ENCODE assay signal across 16 mouse cellular contexts in the genomic region with DNA sequence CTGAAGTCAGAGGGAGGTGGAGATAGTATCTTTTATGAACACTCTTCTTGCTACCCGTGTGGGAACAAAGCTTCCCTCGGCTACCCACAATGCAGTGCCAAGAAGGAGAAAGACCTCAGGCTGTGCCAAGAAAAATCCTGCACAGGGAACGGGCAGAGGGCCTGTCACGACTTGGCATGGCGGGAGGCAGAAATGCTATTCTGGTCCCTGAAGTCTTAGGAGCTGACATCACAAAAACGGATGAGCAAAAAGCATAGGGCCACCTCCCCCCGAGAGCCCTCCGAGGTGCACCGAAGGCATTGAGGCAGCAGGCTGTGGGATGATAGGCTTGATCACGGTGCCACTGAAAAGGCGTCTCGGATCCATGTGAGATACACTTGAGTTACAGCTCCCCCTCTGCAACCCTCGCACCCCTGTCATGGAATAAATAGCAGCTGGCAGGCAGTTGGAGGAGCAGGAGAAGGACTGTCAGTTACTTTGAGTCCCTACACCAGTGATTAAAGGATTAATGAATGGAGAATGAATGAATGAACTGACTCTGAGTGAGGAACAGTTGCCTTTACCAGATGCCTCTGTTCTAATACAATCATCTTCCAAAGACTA. TPM values are rescaled to one million over a fixed set of nuclear protein-coding genes. Genes with fewer than 3 reads are reported as not detected.
A peak's percentile ranks its signal among the peaks of the same experiment; 100 is the strongest.
DNase-seq lines count a peak whose midpoint lies in the region; ATAC-seq lines count a peak whose summit lies in the region.
"Had no signal": no experiment of that assay in that cellular context is flagged by ENCODE, and none has a peak within 500 bp of the region (broad histone marks: within the 10 kb centered on the region; RNA-seq: fewer than 3 reads in every experiment).

No protein-coding gene starts in this region.

- no peaks in the 10 kb centered on the region for H3K27me3 ChIP-seq in forebrain, embryonic 14.5 days (replicated peaks; ENCODE audit: control insufficient read depth, insufficient read depth, low read length)
- no peaks in the 10 kb centered on the region for H3K27me3 ChIP-seq in forebrain, embryonic 10.5 days (ENCODE audit: poor library complexity, severe bottlenecking)
- H3K27me3 ChIP-seq in hindbrain, embryonic 10.5 days (ENCODE audit: insufficient read depth, poor library complexity, severe bottlenecking) = no peaks in the 10 kb centered on the region
- H3K27me3 ChIP-seq in hindbrain, embryonic 14.5 days (ENCODE audit: control insufficient read depth, insufficient read depth, low read length) = no peaks in the 10 kb centered on the region

- 43% methylated on average over 13 of the region's 13 CpGs for WGBS in forebrain, embryonic 14.5 days
- WGBS in forebrain, embryonic 10.5 days = 86% methylated on average over 13 of the region's 13 CpGs
- WGBS in hindbrain, embryonic 10.5 days = 83% methylated on average over 13 of the region's 13 CpGs
- WGBS in hindbrain, embryonic 14.5 days = 69% methylated on average over 13 of the region's 13 CpGs

- H3K9me3 ChIP-seq in forebrain, embryonic 14.5 days (replicated peaks; ENCODE audit: control insufficient read depth, low read length) = no peaks in the 10 kb centered on the region; the same call in 1 of the 2 replicates
- H3K9me3 ChIP-seq in forebrain, embryonic 10.5 days = peaks cover 8% of the 10 kb centered on the region; the same call in 1 of the 2 replicates
- peaks cover 9% of the 10 kb centered on the region; the same call in 1 of the 2 replicates for H3K9me3 ChIP-seq in hindbrain, embryonic 10.5 days
- peaks cover 5% of the 10 kb centered on the region; the same call in 1 of the 2 replicates for H3K9me3 ChIP-seq in hindbrain, embryonic 14.5 days (ENCODE audit: control insufficient read depth, low read length)

- no peak overlapping the region for H3K9ac ChIP-seq in forebrain, embryonic 14.5 days (ENCODE audit: low read length)
- H3K9ac ChIP-seq in hindbrain, embryonic 14.5 days = no peak overlapping the region

- no peaks in the 10 kb centered on the region for H3K36me3 ChIP-seq in forebrain, embryonic 14.5 days (ENCODE audit: control insufficient read depth, insufficient read depth, low read length)
- H3K36me3 ChIP-seq in forebrain, embryonic 10.5 days (replicated peaks) = no peaks in the 10 kb centered on the region
- no peaks in the 10 kb centered on the region for H3K36me3 ChIP-seq in hindbrain, embryonic 10.5 days
- no peaks in the 10 kb centered on the region for H3K36me3 ChIP-seq in hindbrain, embryonic 14.5 days (replicated peaks; ENCODE audit: control insufficient read depth, insufficient read depth)

- no peak overlapping the region for H3K27ac ChIP-seq in forebrain, embryonic 14.5 days (ENCODE audit: low read depth, low read length)
- H3K27ac ChIP-seq in forebrain, embryonic 10.5 days = no peak overlapping the region
- 0 out of 2 replicates have a peak overlapping the region, but pooled peaks have one; percentile 3 for H3K27ac ChIP-seq in hindbrain, embryonic 10.5 days
- no peak overlapping the region for H3K27ac ChIP-seq in hindbrain, embryonic 14.5 days
- H3K27ac ChIP-seq: heart, adult 2 months had no signal

- peak; percentile 18; the same call in 1 of the 2 replicates for ATAC-seq in forebrain, embryonic 14.5 days
- no peak for ATAC-seq in hindbrain, embryonic 14.5 days (ENCODE audit: low FRiP score)
- ATAC-seq: activated CD4-positive, CD25-positive, alpha-beta regulatory T cell, adult 4 months; CD4-positive, CD25-positive, alpha-beta regulatory T cell, adult 4 months; intestine, embryonic 16.5 days had no signal

- H3K4me3 ChIP-seq in forebrain, embryonic 14.5 days (ENCODE audit: low read depth, low read length) = no peak overlapping the region
- no peak overlapping the region for H3K4me3 ChIP-seq in forebrain, embryonic 10.5 days
- no peak overlapping the region for H3K4me3 ChIP-seq in hindbrain, embryonic 10.5 days
- H3K4me3 ChIP-seq in hindbrain, embryonic 14.5 days (replicated peaks; ENCODE audit: low read length) = no peak overlapping the region
- H3K4me3 ChIP-seq: erythroblast, embryonic 14.5 days; heart, adult 2 months had no signal

- DNase-seq in forebrain, embryonic 14.5 days (ENCODE audit: low spot score) = peak; percentile 55
- DNase-seq in forebrain, embryonic 10.5 days (ENCODE audit: extremely low spot score, low spot score) = no peak
- no peak for DNase-seq in hindbrain, embryonic 10.5 days (ENCODE audit: low spot score)
- no peak for DNase-seq in hindbrain, embryonic 14.5 days (ENCODE audit: low spot score)
- DNase-seq in right cerebral cortex, adult 2 months (ENCODE audit: low spot score in 2 of 2) = peak; percentile 38 to 43
- no peak for DNase-seq in right cerebral cortex, postnatal 25 days
- no peak for DNase-seq in lung, adult 18-20 months
- DNase-seq: kidney, postnatal 14 days; right cerebral cortex, postnatal 4 days; thymus, postnatal 36 days had no signal

- peaks cover 7% of the 10 kb centered on the region; the same call in 1 of the 2 replicates for H3K4me1 ChIP-seq in forebrain, embryonic 14.5 days (ENCODE audit: control insufficient read depth, insufficient read depth, low read length)
- peaks cover 13% of the 10 kb centered on the region; the same call in 1 of the 2 replicates for H3K4me1 ChIP-seq in forebrain, embryonic 10.5 days
- peaks cover 22% of the 10 kb centered on the region; the same call in 1 of the 2 replicates for H3K4me1 ChIP-seq in hindbrain, embryonic 10.5 days (replicated peaks)
- H3K4me1 ChIP-seq in hindbrain, embryonic 14.5 days (replicated peaks; ENCODE audit: control insufficient read depth, insufficient read depth, low read length) = no peaks in the 10 kb centered on the region

- H3K4me2 ChIP-seq in forebrain, embryonic 14.5 days (ENCODE audit: low read length) = no peak overlapping the region
- H3K4me2 ChIP-seq in hindbrain, embryonic 14.5 days (replicated peaks) = no peak overlapping the region

RNA-seq across cellular contexts. Expression of gene Lyzl4, which starts 48.8 kb away (rescaled TPM):
- 0.18 TPM in 1 of 2 replicates, not detected in the other for polyA plus RNA-seq in forebrain, embryonic 14.5 days (2014; fragmentation: Nextera tagmentation; extraction: Ambion mirVana)
- not detected in 2 replicates for polyA plus RNA-seq in forebrain, embryonic 10.5 days (2016; fragmentation: Nextera tagmentation; extraction: Ambion mirVana)
- not detected in 2 replicates for polyA plus RNA-seq in hindbrain, embryonic 10.5 days (2016; fragmentation: Nextera tagmentation; extraction: Ambion mirVana)
- polyA plus RNA-seq in hindbrain, embryonic 14.5 days (2014; fragmentation: Nextera tagmentation; extraction: Ambion mirVana) = 0.22 and 0.32 TPM in 2 replicates
- polyA plus RNA-seq: activated CD4-positive, CD25-positive, alpha-beta regulatory T cell, adult 4 months; CD4-positive, CD25-positive, alpha-beta regulatory T cell, adult 4 months; erythroblast, embryonic 14.5 days; intestine, embryonic 16.5 days; limb, embryonic 11.5 days had no signal

RNA-seq across cellular contexts. Expression of gene Vipr1, which starts 49.5 kb away (rescaled TPM):
- 0.38 and 0.46 TPM in 2 replicates for polyA plus RNA-seq in forebrain, embryonic 14.5 days (2014; fragmentation: Nextera tagmentation; extraction: Ambion mirVana)
- 0.27 and 0.33 TPM in 2 replicates for polyA plus RNA-seq in forebrain, embryonic 10.5 days (2016; fragmentation: Nextera tagmentation; extraction: Ambion mirVana)
- polyA plus RNA-seq in hindbrain, embryonic 10.5 days (2016; fragmentation: Nextera tagmentation; extraction: Ambion mirVana) = 0.41 and 0.43 TPM in 2 replicates
- 0.40 and 0.59 TPM in 2 replicates for polyA plus RNA-seq in hindbrain, embryonic 14.5 days (2014; fragmentation: Nextera tagmentation; extraction: Ambion mirVana)
- polyA plus RNA-seq: erythroblast, embryonic 14.5 days had no signal

Comparison
In these comparisons a context has a peak if more than half of its experiments do, and no peak if none do; other contexts are left out.
1. DNase-seq: peak in forebrain, embryonic 14.5 days (single experiment) and right cerebral cortex, adult 2 months (2 of 2); none in forebrain, embryonic 10.5 days (single experiment), hindbrain, embryonic 10.5 days (single experiment), hindbrain, embryonic 14.5 days (single experiment), right cerebral cortex, postnatal 25 days (single experiment) and lung, adult 18-20 months (0 of 2).